Mouse (Mus musculus): ENCODE measurements around the gene Defb18. TPM values are rescaled to one million over a fixed set of nuclear protein-coding genes. Genes with fewer than 3 reads are reported as not detected.
"Not testable (repeated sequence)": the region's sequence is repeated elsewhere in the genome, so short reads cannot be mapped to it uniquely, and the experiment has no call there.

Defb18 gene
- polyA plus RNA-seq (2016; fragmentation: Nextera tagmentation; extraction: Ambion mirVana) = not detected in 2 replicates

DNA sequence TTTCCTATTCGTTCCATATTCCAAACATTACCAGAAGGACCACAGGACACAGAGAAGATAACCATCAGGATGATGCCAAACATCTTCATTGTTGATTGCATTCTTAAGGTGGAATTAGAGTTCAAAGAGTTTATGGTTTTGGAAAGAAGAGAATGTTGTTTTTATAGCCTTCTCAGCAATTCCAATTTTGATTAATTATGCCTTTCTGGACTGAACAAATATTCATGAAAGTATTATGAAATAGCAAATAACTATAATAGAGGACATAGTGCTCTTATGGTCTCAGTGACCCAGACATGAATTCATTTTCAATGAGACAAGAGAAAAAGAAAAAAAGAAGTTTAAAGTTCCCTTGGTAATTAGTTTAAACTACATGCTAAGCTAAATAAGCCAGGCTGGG, at the start of gene Defb18:
Gene Defb18, minus strand, starts transcription at position 101 of the 400 bp plus-strand sequence.
- Histone ChIP-seq H3K4me2 (replicated peaks) (no peak within 1 kb of the TSS), H3K27ac (no peak within 1 kb of the TSS), H3K36me3 (no peaks in the 10 kb centered on the region), H3K4me3 (no peak within 1 kb of the TSS), H3K27me3 (no peaks in the 10 kb centered on the region), H3K9me3 (no peaks in the 10 kb centered on the region), H3K4me1 (no peaks in the 10 kb centered on the region), H3K9ac (no peak within 1 kb of the TSS)
- WGBS = 81% methylated on average over 1 of the region's 1 CpGs
- ATAC-seq (ENCODE audit: insufficient number of reproducible peaks, insufficient read depth, low FRiP score, low TSS enrichment) = no peak

DNA sequence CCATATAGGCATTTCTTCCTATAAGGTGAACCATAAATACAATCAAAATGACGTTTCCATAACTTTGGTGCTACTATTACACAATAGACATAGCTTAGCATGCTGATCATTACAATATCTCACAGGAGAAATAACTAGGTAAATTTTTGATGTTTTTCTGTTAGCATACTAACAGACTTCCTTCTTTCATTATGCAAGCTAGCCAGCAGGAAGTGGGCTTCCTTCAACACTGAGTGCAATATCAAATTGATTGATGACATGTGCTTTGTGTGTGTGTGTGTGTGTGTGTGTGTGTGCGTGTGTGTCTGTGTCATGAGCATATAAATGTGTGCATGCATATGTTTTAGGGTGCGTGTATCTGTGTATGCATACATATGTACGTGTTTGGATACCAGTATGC, 33.9 kb upstream of the Defb18 start:
- Histone ChIP-seq H3K4me1 (no peaks in the 10 kb centered on the region), H3K27ac (no peak overlapping the region), H3K36me3 (no peaks in the 10 kb centered on the region), H3K9ac (no peak overlapping the region), H3K27me3 (no peaks in the 10 kb centered on the region), H3K9me3 (no peaks in the 10 kb centered on the region), H3K4me2 (replicated peaks) (no peak overlapping the region), H3K4me3 (no peak overlapping the region)
- no peak for ATAC-seq (ENCODE audit: insufficient number of reproducible peaks, insufficient read depth, low FRiP score, low TSS enrichment)
- 89% methylated on average over 4 of the region's 4 CpGs for WGBS

DNA sequence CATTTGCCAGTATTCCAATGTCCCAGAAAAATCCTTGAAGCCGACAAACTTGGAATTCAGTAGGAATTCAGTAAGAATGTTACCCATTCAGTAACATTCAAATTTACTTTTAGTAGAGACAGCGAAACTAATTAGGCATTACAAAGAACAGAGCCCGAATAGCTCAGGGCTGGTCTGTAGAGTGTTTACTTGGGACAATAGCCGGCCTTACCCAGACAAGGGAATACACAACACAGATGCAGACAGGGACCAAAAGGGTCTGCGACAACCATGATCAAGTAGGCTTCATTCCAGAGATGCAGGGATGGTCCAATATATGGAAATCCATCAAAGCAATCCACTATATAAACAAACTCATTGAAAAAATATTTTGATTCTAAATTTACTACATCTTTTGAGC, 31.6 kb upstream of the Defb18 start:
- H3K9me3 ChIP-seq = no peaks in the 10 kb centered on the region
- 63% methylated on average over 5 of the region's 5 CpGs for WGBS
- no peak overlapping the region for H3K9ac ChIP-seq
- H3K4me2 ChIP-seq (replicated peaks) = no peak overlapping the region
- no peaks in the 10 kb centered on the region for H3K4me1 ChIP-seq
- H3K4me3 ChIP-seq = no peak overlapping the region
- no peak overlapping the region for H3K27ac ChIP-seq
- ATAC-seq (ENCODE audit: insufficient number of reproducible peaks, insufficient read depth, low FRiP score, low TSS enrichment) = no peak
- H3K36me3 ChIP-seq = no peaks in the 10 kb centered on the region
- H3K27me3 ChIP-seq = no peaks in the 10 kb centered on the region

DNA sequence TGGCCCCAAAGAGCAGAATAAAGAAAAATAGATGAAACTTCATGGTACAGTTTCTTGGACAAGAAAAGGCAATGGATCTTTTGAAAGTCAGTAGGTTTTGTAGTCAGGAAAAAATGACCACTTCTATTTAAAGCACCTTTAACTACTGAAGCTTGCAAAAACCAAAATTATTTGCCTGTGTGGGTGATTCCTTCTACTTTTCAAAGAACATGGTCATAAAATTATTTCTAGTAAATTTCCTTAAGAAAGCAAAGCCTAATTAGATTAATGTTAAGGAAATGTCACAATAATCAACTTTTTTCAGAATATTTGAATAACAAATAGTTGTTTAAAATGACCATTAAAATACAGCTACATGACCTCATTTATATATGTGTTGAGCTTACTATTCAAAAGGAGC, 27.8 kb upstream of the Defb18 start, which contains the start of gene Defb41:
Gene Defb41, minus strand, starts transcription at position 101 of the 400 bp plus-strand sequence.
- Histone ChIP-seq H3K27me3 (no peaks in the 10 kb centered on the region), H3K4me1 (no peaks in the 10 kb centered on the region), H3K4me3 (no peak within 1 kb of the TSS), H3K9me3 (no peaks in the 10 kb centered on the region), H3K36me3 (no peaks in the 10 kb centered on the region), H3K9ac (no peak within 1 kb of the TSS), H3K4me2 (replicated peaks) (no peak within 1 kb of the TSS), H3K27ac (no peak within 1 kb of the TSS)
- ATAC-seq (ENCODE audit: insufficient number of reproducible peaks, insufficient read depth, low FRiP score, low TSS enrichment) = no peak

DNA sequence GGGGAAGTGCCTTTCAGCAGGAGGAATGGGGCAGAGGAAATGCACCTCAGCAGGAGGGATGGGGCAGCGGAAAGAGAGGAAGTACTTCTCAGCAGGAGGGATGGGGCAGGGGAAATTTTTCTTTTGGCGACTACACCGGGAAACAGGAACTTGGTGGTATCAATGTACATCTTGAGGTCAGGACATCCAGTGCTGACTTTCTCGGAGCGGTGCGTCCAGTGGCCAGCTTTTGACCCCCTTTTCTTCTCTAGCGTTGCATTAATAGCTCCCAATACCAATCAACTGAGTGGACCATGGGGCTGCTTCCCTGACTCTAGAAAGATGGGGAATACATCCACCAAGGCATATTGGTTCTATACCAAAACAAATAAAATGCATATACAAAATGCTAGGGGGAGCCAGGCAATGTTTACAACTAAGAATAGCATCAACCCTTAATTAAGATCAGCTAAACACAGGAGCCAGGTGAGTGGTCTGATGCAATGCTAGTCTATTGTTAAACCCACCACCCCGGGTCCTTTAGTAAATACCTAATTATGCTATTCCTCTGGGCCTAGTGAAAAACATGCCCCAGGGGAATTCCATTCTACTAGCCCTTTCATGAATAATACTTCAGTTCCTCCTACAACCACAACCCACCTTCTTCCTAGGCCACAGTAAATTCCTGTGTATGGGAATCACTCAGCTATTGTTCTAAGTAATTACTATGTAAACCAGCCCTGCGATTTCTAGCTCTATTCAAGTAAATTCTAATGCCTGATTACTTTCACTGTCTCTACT, 8.7 kb upstream of the Defb18 start:
- H3K36me3 ChIP-seq; H3K9me3 ChIP-seq; H3K27ac ChIP-seq; H3K4me3 ChIP-seq; H3K4me2 ChIP-seq (replicated peaks); ATAC-seq (ENCODE audit: insufficient number of reproducible peaks, insufficient read depth, low FRiP score, low TSS enrichment); H3K27me3 ChIP-seq; H3K4me1 ChIP-seq; H3K9ac ChIP-seq: not testable (repeated sequence)
- WGBS = 82% methylated on average over 9 of the region's 9 CpGs

DNA sequence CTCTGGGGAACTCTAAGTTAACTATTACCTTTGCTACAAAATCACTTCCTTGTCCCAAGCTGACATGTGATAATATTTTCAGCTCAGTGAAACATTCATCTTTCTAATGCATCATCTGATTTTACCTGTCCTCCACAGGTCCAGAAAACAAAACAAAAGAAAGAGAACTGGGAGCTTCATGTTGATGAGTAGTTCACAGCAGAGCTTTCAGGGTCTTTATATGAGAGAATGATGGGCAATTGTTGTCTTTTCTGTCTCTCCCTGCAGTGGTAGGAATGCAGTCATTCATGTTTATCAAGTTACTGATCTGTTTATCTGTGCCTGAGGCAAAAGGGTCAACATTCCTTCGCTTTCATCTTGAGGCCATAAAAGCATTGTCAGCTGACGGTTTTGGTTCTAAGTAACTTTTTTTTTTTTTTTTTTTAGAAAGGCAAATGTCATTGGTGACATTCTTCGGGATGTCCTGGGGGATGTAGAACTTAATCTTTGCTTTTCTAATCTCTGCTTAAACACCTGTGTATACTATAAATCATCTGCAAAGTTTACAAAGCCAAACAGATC, 13.8 kb downstream of the Defb18 start:
- H3K36me3 ChIP-seq = no peaks in the 10 kb centered on the region
- H3K4me2 ChIP-seq (replicated peaks) = no peak overlapping the region
- no peak for ATAC-seq (ENCODE audit: insufficient number of reproducible peaks, insufficient read depth, low FRiP score, low TSS enrichment)
- no peaks in the 10 kb centered on the region for H3K27me3 ChIP-seq
- 29% methylated on average over 3 of the region's 3 CpGs for WGBS
- H3K27ac ChIP-seq = no peak overlapping the region
- no peak overlapping the region for H3K4me3 ChIP-seq
- H3K9me3 ChIP-seq = no peaks in the 10 kb centered on the region
- H3K4me1 ChIP-seq = no peaks in the 10 kb centered on the region
- H3K9ac ChIP-seq = no peak overlapping the region

DNA sequence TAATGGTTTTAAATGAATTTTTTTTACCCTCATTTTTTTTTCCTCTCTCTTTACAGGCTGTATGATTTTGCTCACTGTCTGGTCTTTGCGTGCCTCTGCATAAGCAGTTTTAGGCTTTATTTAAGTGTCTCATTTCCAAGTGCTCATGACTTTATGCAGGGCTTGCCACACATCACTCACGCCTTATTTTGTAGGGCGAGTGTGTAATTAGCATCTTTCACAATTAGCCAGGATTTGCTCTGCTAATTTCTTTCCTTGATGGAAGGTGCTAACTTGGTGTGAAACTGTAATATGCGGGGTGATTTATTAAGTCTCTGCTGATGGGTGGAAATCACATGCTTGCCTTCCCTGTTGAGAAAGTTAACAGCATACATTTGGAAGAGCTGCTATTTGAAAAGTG, 45.5 kb downstream of the Defb18 start:
- H3K4me1 ChIP-seq = no peaks in the 10 kb centered on the region
- no peak overlapping the region for H3K9ac ChIP-seq
- WGBS = 47% methylated on average over 4 of the region's 4 CpGs

DNA sequence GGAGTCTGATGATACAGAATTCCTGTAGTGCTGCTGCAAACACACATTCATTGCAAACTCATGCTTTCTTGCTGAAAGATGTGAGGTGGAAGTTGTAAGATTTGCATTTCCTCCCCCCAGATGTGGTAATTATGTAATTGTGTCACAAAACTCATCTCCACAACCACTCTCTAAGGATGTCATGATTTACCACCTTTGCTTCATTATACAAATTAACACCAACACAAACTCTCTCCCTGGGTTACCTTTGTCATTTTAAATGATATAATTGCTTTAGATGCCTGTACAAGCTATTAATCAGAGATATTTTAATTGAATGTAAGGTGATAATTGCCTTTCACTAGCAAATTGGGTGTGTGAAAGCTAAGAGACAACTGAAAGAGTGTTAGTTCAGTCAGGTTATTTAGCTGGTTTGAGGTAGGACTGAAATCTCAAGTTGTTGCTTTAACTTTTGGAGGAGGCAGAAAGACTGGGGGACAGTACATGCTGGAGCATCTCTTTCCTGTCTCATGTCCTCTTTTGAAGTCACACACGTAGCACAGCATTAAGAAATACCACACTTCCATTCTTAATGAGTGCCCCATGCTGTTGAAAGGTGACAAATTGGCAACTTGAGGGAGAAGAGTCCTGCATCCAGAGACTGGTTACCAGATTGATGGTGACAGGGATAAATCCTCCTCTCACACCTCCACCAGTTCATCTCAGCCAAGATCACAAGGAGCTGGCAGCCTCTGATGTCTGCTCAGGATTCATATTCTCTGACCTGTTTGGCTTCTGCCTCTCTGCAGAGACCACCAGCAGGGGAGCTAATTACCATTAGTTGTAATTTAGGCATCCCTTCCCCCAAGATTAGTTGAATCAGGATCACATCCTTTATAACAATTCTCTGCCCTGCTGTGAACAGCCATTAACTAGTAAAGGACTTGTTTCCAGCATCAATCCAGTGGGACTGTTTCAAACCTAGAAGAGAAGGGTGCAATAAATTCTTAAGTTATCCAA, 46.2 kb downstream of the Defb18 start:
- Histone ChIP-seq H3K9me3 (no peaks in the 10 kb centered on the region), H3K36me3 (no peaks in the 10 kb centered on the region), H3K27ac (no peak overlapping the region), H3K9ac (no peak overlapping the region), H3K4me3 (no peak overlapping the region), H3K27me3 (no peaks in the 10 kb centered on the region), H3K4me1 (no peaks in the 10 kb centered on the region), H3K4me2 (replicated peaks) (no peak overlapping the region)
- 12% methylated on average over 1 of the region's 1 CpGs for WGBS
- no peak for ATAC-seq (ENCODE audit: insufficient number of reproducible peaks, insufficient read depth, low FRiP score, low TSS enrichment)

More for the DNA sequence above, 45.5 kb downstream of the Defb18 start:
- no peak overlapping the region for H3K4me2 ChIP-seq (replicated peaks)
- no peak overlapping the region for H3K27ac ChIP-seq
- ATAC-seq (ENCODE audit: insufficient number of reproducible peaks, insufficient read depth, low FRiP score, low TSS enrichment) = no peak
- H3K27me3 ChIP-seq = no peaks in the 10 kb centered on the region
- H3K9me3 ChIP-seq = no peaks in the 10 kb centered on the region
- H3K4me3 ChIP-seq = no peak overlapping the region
- H3K36me3 ChIP-seq = no peaks in the 10 kb centered on the region

Other genes with a start within 250 kb of the Defb18 start
- gene Crisp4, start 91.5 kb downstream of the Defb18 start, polyA plus RNA-seq (2016; fragmentation: Nextera tagmentation; extraction: Ambion mirVana) = not detected in 2 replicates
- gene Defb41, start 27.7 kb upstream of the Defb18 start, polyA plus RNA-seq (2016; fragmentation: Nextera tagmentation; extraction: Ambion mirVana) = not detected in 2 replicates

All from embryonic facial prominence, embryonic 12.5 days (tissue).